Comparison of ENCODE assay signal across 8 mouse cellular contexts in the genomic region with DNA sequence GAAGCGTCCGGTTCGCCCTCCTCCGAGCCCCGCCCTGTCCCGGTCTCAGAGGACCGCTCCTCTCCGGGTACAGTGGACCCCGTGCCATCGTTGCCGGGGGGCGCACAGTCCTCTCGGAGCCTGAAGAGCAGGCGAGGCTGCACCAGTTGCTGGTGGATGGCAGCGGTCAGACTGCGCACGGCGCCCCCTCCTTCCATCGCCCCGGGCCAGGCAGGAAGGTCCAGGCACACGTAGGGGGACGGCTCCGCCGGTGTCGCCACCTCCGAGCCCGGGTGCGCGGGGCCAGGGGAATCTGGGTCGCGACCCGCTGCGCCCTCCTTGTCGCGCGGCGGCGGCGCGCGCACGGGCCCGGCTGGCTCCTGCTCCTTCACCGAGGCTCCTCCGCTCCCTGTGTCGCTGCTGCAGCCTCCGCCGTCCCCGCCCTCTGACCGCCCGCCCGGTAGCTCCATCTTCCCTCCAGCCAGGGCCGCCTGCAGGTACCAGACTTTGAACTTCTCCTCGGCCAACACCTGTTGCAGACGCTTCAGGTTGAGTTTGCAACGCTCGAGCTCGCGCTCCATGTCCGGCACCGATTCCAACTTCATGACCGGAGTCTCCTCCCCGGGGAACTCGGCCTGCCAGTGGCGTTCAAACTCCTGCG. TPM values are rescaled to one million over a fixed set of nuclear protein-coding genes. Genes with fewer than 3 reads are reported as not detected.
DNase-seq lines count a peak whose midpoint lies in the region; ATAC-seq and TF ChIP-seq lines count a peak whose summit lies in the region.

No protein-coding gene starts in this region.

- H3K4me2 ChIP-seq in forebrain, embryonic 16.5 days (ENCODE audit: low read length) = peak overlapping the region; percentile 99
- H3K4me2 ChIP-seq in intestine, postnatal 0 days (replicated peaks; ENCODE audit: low read depth) = peak overlapping the region; percentile 88
- H3K4me2 ChIP-seq in lung, embryonic 14.5 days = peak overlapping the region; percentile 99

- no peaks in the 10 kb centered on the region for H3K9me3 ChIP-seq in forebrain, embryonic 16.5 days (ENCODE audit: control insufficient read depth, low read length)
- no peaks in the 10 kb centered on the region for H3K9me3 ChIP-seq in intestine, postnatal 0 days (ENCODE audit: control insufficient read depth)
- H3K9me3 ChIP-seq in lung, embryonic 14.5 days (ENCODE audit: low read depth, low read length) = peaks cover 3% of the 10 kb centered on the region; the same call in 1 of the 2 replicates

- peaks cover 11% of the 10 kb centered on the region for H3K27me3 ChIP-seq in forebrain, embryonic 16.5 days (replicated peaks; ENCODE audit: control insufficient read depth, insufficient read depth, low read length)
- peaks cover 6% of the 10 kb centered on the region; the same call in 1 of the 2 replicates for H3K27me3 ChIP-seq in intestine, postnatal 0 days (replicated peaks; ENCODE audit: control insufficient read depth, insufficient read depth, low read length)
- peaks cover 26% of the 10 kb centered on the region for H3K27me3 ChIP-seq in lung, embryonic 14.5 days (ENCODE audit: insufficient read depth, low read length)

- H3K4me3 ChIP-seq in forebrain, embryonic 16.5 days (replicated peaks; ENCODE audit: low read length) = peak overlapping the region; percentile 58
- peak overlapping the region; percentile 66 for H3K4me3 ChIP-seq in intestine, postnatal 0 days (ENCODE audit: low read depth, low read length)
- H3K4me3 ChIP-seq in lung, embryonic 14.5 days (ENCODE audit: low read depth, low read length) = peak overlapping the region; percentile 65

- H3K9ac ChIP-seq in forebrain, embryonic 16.5 days (replicated peaks; ENCODE audit: low read depth, low read length) = peak overlapping the region; percentile 46
- peak overlapping the region; percentile 54 for H3K9ac ChIP-seq in intestine, postnatal 0 days (ENCODE audit: low read depth, low read length)
- H3K9ac ChIP-seq in lung, embryonic 14.5 days = peak overlapping the region; percentile 60

- H3K4me1 ChIP-seq in forebrain, embryonic 16.5 days (replicated peaks; ENCODE audit: control insufficient read depth, insufficient read depth, low read length) = peaks cover 19% of the 10 kb centered on the region
- no peaks in the 10 kb centered on the region; the same call in 1 of the 2 replicates for H3K4me1 ChIP-seq in intestine, postnatal 0 days (replicated peaks; ENCODE audit: control insufficient read depth, insufficient read depth, low read length)
- no peaks in the 10 kb centered on the region for H3K4me1 ChIP-seq in lung, embryonic 14.5 days (ENCODE audit: insufficient read depth)

- WGBS in forebrain, embryonic 16.5 days = 1% methylated on average over 59 of the region's 66 CpGs
- under 1% methylated on average over 56 of the region's 66 CpGs for WGBS in intestine, postnatal 0 days
- under 1% methylated on average over 65 of the region's 66 CpGs for WGBS in lung, embryonic 14.5 days

- TF ChIP-seq CTCF in intestine, postnatal 0 days (IDR thresholded peaks at IDR 0.05; ENCODE audit: low read depth) = no peak
- 0 out of 2 replicates have a peak, but pooled peaks have one; percentile 7 for TF ChIP-seq CTCF in lung, embryonic 14.5 days (IDR thresholded peaks at IDR 0.05; ENCODE audit: low read depth)

- intact Hi-C loops in heart, postnatal 25 days (cut with DNase I) = no loop called here

- DNase-seq in heart, adult 18-20 months = peak; percentile 15 to 54
- DNase-seq in heart, postnatal 25 days (ENCODE audit: low spot score) = no peak
- DNase-seq in adrenal gland, adult 18-20 months (ENCODE audit: low spot score in 2 of 2) = peak; percentile 41 to 45
- DNase-seq in lung, embryonic 14.5 days = no peak
- DNase-seq in ovary, postnatal 14 days (ENCODE audit: low spot score) = peak; percentile 15
- DNase-seq in adipocyte (ENCODE audit: low spot score) = no peak

- H3K27ac ChIP-seq in forebrain, embryonic 16.5 days (ENCODE audit: low read length) = no peak overlapping the region
- peak overlapping the region; percentile 60 for H3K27ac ChIP-seq in intestine, postnatal 0 days (ENCODE audit: low read depth, low read length)
- H3K27ac ChIP-seq in lung, embryonic 14.5 days (ENCODE audit: low read depth) = 0 out of 2 replicates have a peak overlapping the region, but pooled peaks have one; percentile 15

- H3K36me3 ChIP-seq in forebrain, embryonic 16.5 days (ENCODE audit: control insufficient read depth, insufficient read depth) = no peaks in the 10 kb centered on the region
- no peaks in the 10 kb centered on the region for H3K36me3 ChIP-seq in intestine, postnatal 0 days (ENCODE audit: control insufficient read depth, insufficient read depth)
- no peaks in the 10 kb centered on the region for H3K36me3 ChIP-seq in lung, embryonic 14.5 days (ENCODE audit: insufficient read depth)

- peak; percentile 20; the same call in 1 of the 2 replicates for ATAC-seq in forebrain, embryonic 16.5 days
- peak; percentile 37 for ATAC-seq in intestine, postnatal 0 days
- peak; percentile 35; the same call in 1 of the 2 replicates for ATAC-seq in lung, embryonic 14.5 days (ENCODE audit: insufficient read depth)

RNA-seq across cellular contexts. Expression of a gene that starts 0.6 kb away (rescaled TPM):
- 10 to 100 TPM; 24.8 to 29.7 TPM for total RNA-seq in heart, adult 18-20 months (2021)
- total RNA-seq in heart, postnatal 25 days (2021) = 10 to 100 TPM; 26.2 to 29.5 TPM
- total RNA-seq in adrenal gland, adult 18-20 months (2021) = 10 to 100 TPM; 55.4 to 56.2 TPM
- 117 and 121 TPM in 2 replicates for polyA plus RNA-seq in forebrain, embryonic 16.5 days (2015; fragmentation: Nextera tagmentation; extraction: Ambion mirVana)
- 32.3 and 35.0 TPM in 2 replicates for polyA plus RNA-seq in intestine, postnatal 0 days (2015; fragmentation: Nextera tagmentation; extraction: Ambion mirVana)
- 32.9 and 39.2 TPM in 2 replicates for polyA plus RNA-seq in lung, embryonic 14.5 days (2014; fragmentation: Nextera tagmentation; extraction: Ambion mirVana)

RNA-seq across cellular contexts. Expression of a gene that starts 49.6 kb away (rescaled TPM):
- not detected for total RNA-seq in heart, adult 18-20 months (2021)
- not detected for total RNA-seq in heart, postnatal 25 days (2021)
- not detected for total RNA-seq in adrenal gland, adult 18-20 months (2021)
- polyA plus RNA-seq in forebrain, embryonic 16.5 days (2015; fragmentation: Nextera tagmentation; extraction: Ambion mirVana) = 0.27 and 1.3 TPM in 2 replicates
- polyA plus RNA-seq in intestine, postnatal 0 days (2015; fragmentation: Nextera tagmentation; extraction: Ambion mirVana) = not detected in 2 replicates
- polyA plus RNA-seq in lung, embryonic 14.5 days (2014; fragmentation: Nextera tagmentation; extraction: Ambion mirVana) = not detected in 2 replicates

RNA-seq across cellular contexts. Expression of a gene that starts 56.9 kb away (rescaled TPM):
- total RNA-seq in heart, adult 18-20 months (2021) = 1 to 10 TPM; 4.0 to 7.0 TPM
- total RNA-seq in heart, postnatal 25 days (2021) = 1 to 10 TPM; 3.7 to 4.2 TPM
- total RNA-seq in adrenal gland, adult 18-20 months (2021) = 100 to 1,000 TPM in 1 of 2 experiments, 10 to 100 TPM in 1; 20.9 to 145 TPM
- polyA plus RNA-seq in forebrain, embryonic 16.5 days (2015; fragmentation: Nextera tagmentation; extraction: Ambion mirVana) = 0.24 and 0.27 TPM in 2 replicates
- 0.85 and 0.96 TPM in 2 replicates for polyA plus RNA-seq in intestine, postnatal 0 days (2015; fragmentation: Nextera tagmentation; extraction: Ambion mirVana)
- 0.07 and 0.16 TPM in 2 replicates for polyA plus RNA-seq in lung, embryonic 14.5 days (2014; fragmentation: Nextera tagmentation; extraction: Ambion mirVana)

Comparison
In these comparisons a context has a peak if more than half of its experiments do, and no peak if none do; other contexts are left out.
1. DNase-seq: peak in heart, adult 18-20 months (2 of 2), adrenal gland, adult 18-20 months (2 of 2) and ovary, postnatal 14 days (single experiment); none in heart, postnatal 25 days (single experiment), lung, embryonic 14.5 days (single experiment) and adipocyte (single experiment).
2. Peak in every context shown above with its lines, with median percentiles within 50 percentile points of each other: ATAC-seq, H3K4me2 ChIP-seq, H3K4me3 ChIP-seq and H3K9ac ChIP-seq.